ENCODE assay signal across 21 mouse cellular contexts in the genomic region with DNA sequence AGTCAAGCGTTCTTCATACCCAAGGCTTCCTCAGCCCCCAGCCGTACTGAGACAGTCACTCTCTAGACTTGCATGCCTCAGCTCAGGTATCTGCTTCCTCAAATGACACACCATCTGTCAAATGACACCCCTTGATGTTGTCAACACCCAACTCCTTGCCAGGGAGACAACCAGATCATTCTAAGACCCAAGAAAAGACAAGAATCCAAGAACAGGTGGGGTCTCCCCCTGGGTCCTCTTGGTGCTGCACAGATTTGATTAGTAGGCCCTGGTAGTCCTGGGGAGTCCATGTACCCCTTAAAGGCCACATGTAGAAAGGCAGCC. TPM values are rescaled to one million over a fixed set of nuclear protein-coding genes. Genes with fewer than 3 reads are reported as not detected.
"Had no signal": no experiment of that assay in that cellular context is flagged by ENCODE, and none has a peak within 500 bp of the region (broad histone marks: within the 10 kb centered on the region; RNA-seq: fewer than 3 reads in every experiment).

No protein-coding gene starts in this region.

- H3K27ac ChIP-seq: limb, embryonic 10.5 days; limb, embryonic 13.5 days; liver, embryonic 12.5 days; liver, embryonic 15.5 days; lung, embryonic 15.5 days; midbrain, embryonic 10.5 days; midbrain, embryonic 13.5 days; neural tube, embryonic 13.5 days; stomach, embryonic 15.5 days had no signal

- H3K9ac ChIP-seq: limb, embryonic 13.5 days; liver, embryonic 12.5 days; liver, embryonic 15.5 days; lung, embryonic 15.5 days; midbrain, embryonic 13.5 days; neural tube, embryonic 13.5 days; stomach, embryonic 15.5 days had no signal

- H3K4me3 ChIP-seq: limb, embryonic 10.5 days; limb, embryonic 13.5 days; liver, embryonic 12.5 days; liver, embryonic 15.5 days; lung, embryonic 15.5 days; megakaryocyte, embryonic 14.5 days; midbrain, embryonic 10.5 days; midbrain, embryonic 13.5 days; myocyte; neural tube, embryonic 13.5 days; stomach, embryonic 15.5 days had no signal

- H3K4me2 ChIP-seq: limb, embryonic 13.5 days; liver, embryonic 12.5 days; liver, embryonic 15.5 days; lung, embryonic 15.5 days; midbrain, embryonic 13.5 days; neural tube, embryonic 13.5 days; stomach, embryonic 15.5 days had no signal

- H3K27me3 ChIP-seq: liver, embryonic 15.5 days; midbrain, embryonic 13.5 days; neural tube, embryonic 13.5 days; stomach, embryonic 15.5 days had no signal

- H3K36me3 ChIP-seq: limb, embryonic 10.5 days; limb, embryonic 13.5 days; liver, embryonic 12.5 days; liver, embryonic 15.5 days; lung, embryonic 15.5 days; midbrain, embryonic 10.5 days; midbrain, embryonic 13.5 days; neural tube, embryonic 13.5 days; stomach, embryonic 15.5 days had no signal

- ATAC-seq: intestine, postnatal 0 days; liver, embryonic 12.5 days; midbrain, embryonic 13.5 days; midbrain, embryonic 16.5 days had no signal

- H3K4me1 ChIP-seq: liver, embryonic 12.5 days; stomach, embryonic 15.5 days had no signal

- DNase-seq: kidney, adult 2 months; kidney, postnatal 25 days; liver; lung, adult 18-20 months; lung, postnatal 10 days; lung, postnatal 4 days; thymus, postnatal 25 days had no signal

- H3K9me3 ChIP-seq: liver, embryonic 15.5 days; stomach, embryonic 15.5 days had no signal

RNA-seq across cellular contexts. Expression of a gene that starts 23.2 kb away (rescaled TPM):
- total RNA-seq: monocyte, adult 5-6 weeks had no signal

RNA-seq across cellular contexts. Expression of a gene that starts 59.6 kb away (rescaled TPM):
- total RNA-seq: monocyte, adult 5-6 weeks had no signal
